Mouse (Mus musculus): ENCODE measurements around the gene Btbd19. TPM values are rescaled to one million over a fixed set of nuclear protein-coding genes. Genes with fewer than 3 reads are reported as not detected.

Btbd19 gene
- total RNA-seq, 2 experiments from 2014 or later, result 13.0 to 14.0 TPM

- intact Hi-C loops (cut with DNase I), result loop anchor here (2.0 to 5.0 kb wide), 2 partner anchors 126 to 398 kb away; partner anchors contain the start of genes Hectd3, Tesk2 and Urod
- peak; percentile 94 to 98 for DNase-seq (ENCODE audit: low spot score in 2 of 2)
Measured at GRCm38 (mm10) chr4:117120445-117121414, 4.8 kb downstream of the Btbd19 start.

GRCm38 (mm10) chr4:117120052-117120444 lies 5.5 kb downstream of the Btbd19 start:
- DNase-seq (ENCODE audit: low spot score in 2 of 2), result no peak
- intact Hi-C loops (cut with DNase I), result loop anchor here (2.0 to 5.0 kb wide), 2 partner anchors 125 to 398 kb away; partner anchors contain the start of genes Hectd3, Tesk2 and Urod

GRCm38 (mm10) chr4:117119636-117120035 lies 5.9 kb downstream of the Btbd19 start:
- intact Hi-C loops (cut with DNase I), result loop anchor here (2.0 to 5.0 kb wide), 2 partner anchors 125 to 397 kb away; partner anchors contain the start of genes Hectd3, Tesk2 and Urod
- no peak for DNase-seq (ENCODE audit: low spot score in 2 of 2)

GRCm38 (mm10) chr4:117117931-117118330 lies 7.6 kb downstream of the Btbd19 start:
- no peak for DNase-seq (ENCODE audit: low spot score in 2 of 2)
- intact Hi-C loops (cut with DNase I), result no loop called here

GRCm38 (mm10) chr4:117115592-117115991 lies 9.9 kb downstream of the Btbd19 start:
- intact Hi-C loops (cut with DNase I), result no loop called here
- DNase-seq (ENCODE audit: low spot score in 2 of 2), result no peak

- no peak for DNase-seq (ENCODE audit: low spot score in 2 of 2)
- intact Hi-C loops (cut with DNase I), result no loop called here
Measured at GRCm38 (mm10) chr4:117113237-117113636, 12.3 kb downstream of the Btbd19 start.

GRCm38 (mm10) chr4:117110985-117111384 lies 14.5 kb downstream of the Btbd19 start:
- intact Hi-C loops (cut with DNase I), result no loop called here

GRCm38 (mm10) chr4:117110249-117110648 lies 15.3 kb downstream of the Btbd19 start:
- no peak for DNase-seq (ENCODE audit: low spot score in 2 of 2)

More at GRCm38 (mm10) chr4:117110985-117111384, 14.5 kb downstream of the Btbd19 start:
- DNase-seq (ENCODE audit: low spot score in 2 of 2), result no peak

GRCm38 (mm10) chr4:117109330-117109729 lies 16.2 kb downstream of the Btbd19 start:
- intact Hi-C loops (cut with DNase I), result no loop called here

More at GRCm38 (mm10) chr4:117110249-117110648, 15.3 kb downstream of the Btbd19 start:
- intact Hi-C loops (cut with DNase I), result no loop called here

GRCm38 (mm10) chr4:117108524-117108849 lies 17.0 kb downstream of the Btbd19 start:
- intact Hi-C loops (cut with DNase I), result no loop called here
- no peak for DNase-seq (ENCODE audit: low spot score in 2 of 2)

More at GRCm38 (mm10) chr4:117109330-117109729, 16.2 kb downstream of the Btbd19 start:
- DNase-seq (ENCODE audit: low spot score in 2 of 2), result no peak

GRCm38 (mm10) chr4:117107813-117108523 lies 17.6 kb downstream of the Btbd19 start:
- intact Hi-C loops (cut with DNase I), result no loop called here
- no peak for DNase-seq (ENCODE audit: low spot score in 2 of 2)

- no peak for DNase-seq (ENCODE audit: low spot score in 2 of 2)
- intact Hi-C loops (cut with DNase I), result no loop called here
Measured at GRCm38 (mm10) chr4:117105127-117105526, 20.4 kb downstream of the Btbd19 start.

GRCm38 (mm10) chr4:117104672-117105071 lies 20.9 kb downstream of the Btbd19 start:
- intact Hi-C loops (cut with DNase I), result no loop called here
- DNase-seq (ENCODE audit: low spot score in 2 of 2), result no peak

- no peak for DNase-seq (ENCODE audit: low spot score in 2 of 2)
- intact Hi-C loops (cut with DNase I), result no loop called here
Measured at GRCm38 (mm10) chr4:117101218-117101617, 24.3 kb downstream of the Btbd19 start.

GRCm38 (mm10) chr4:117100036-117100435 lies 25.5 kb downstream of the Btbd19 start:
- intact Hi-C loops (cut with DNase I), result no loop called here

GRCm38 (mm10) chr4:117098764-117099036 lies 26.8 kb downstream of the Btbd19 start:
- no peak for DNase-seq (ENCODE audit: low spot score in 2 of 2)
- intact Hi-C loops (cut with DNase I), result no loop called here

More at GRCm38 (mm10) chr4:117100036-117100435, 25.5 kb downstream of the Btbd19 start:
- no peak for DNase-seq (ENCODE audit: low spot score in 2 of 2)

GRCm38 (mm10) chr4:117097969-117098763 lies 27.4 kb downstream of the Btbd19 start:
- DNase-seq (ENCODE audit: low spot score in 2 of 2), result no peak
- intact Hi-C loops (cut with DNase I), result no loop called here

GRCm38 (mm10) chr4:117096666-117097065 lies 28.9 kb downstream of the Btbd19 start:
- no peak for DNase-seq (ENCODE audit: low spot score in 2 of 2)
- intact Hi-C loops (cut with DNase I), result no loop called here

- peak; percentile 19 to 35 for DNase-seq (ENCODE audit: low spot score in 2 of 2)
- intact Hi-C loops (cut with DNase I), result no loop called here
Measured at GRCm38 (mm10) chr4:117095551-117096452, 29.7 kb downstream of the Btbd19 start, which contains the start of gene Ptch2. TSS of gene Ptch2 (plus strand) at chr4:117096075.

All from left cerebral cortex, postnatal 25 days (tissue).